Mouse (Mus musculus) stomach, embryonic 16.5 days (tissue): ENCODE results near the gene Gpr87. TPM values are rescaled to one million over a fixed set of nuclear protein-coding genes. Genes with fewer than 3 reads are reported as not detected.

Experiments used
- ATAC-seq: fragments of 200-750 bp; cut with Nextera tagmentation; 2 replicates; pipeline ENCODE4 v1.8.0; 2017; ENCODE audit warnings: moderate number of reproducible peaks, moderate TSS enrichment; ENCODE audit not compliant: insufficient read depth, low FRiP score
- H3K27ac ChIP-seq: fragments of 300-500 bp; sonication (generic); 2 replicates; pipeline ENCODE4 v1.5.1; 2014; ENCODE audit warnings: low read length
- H3K27me3 ChIP-seq: fragments of 300-500 bp; sonication (generic); 2 replicates; pipeline ENCODE4 v1.6.1; 2014; ENCODE audit warnings: low read length, control low read depth, mixed read lengths; ENCODE audit not compliant: control insufficient read depth, insufficient read depth
- H3K36me3 ChIP-seq: fragments of 300-500 bp; sonication (generic); 2 replicates; pipeline ENCODE4 v1.6.1; 2014; ENCODE audit warnings: low read length; ENCODE audit not compliant: control insufficient read depth, insufficient read depth
- H3K4me1 ChIP-seq: fragments of 300-500 bp; sonication (generic); 2 replicates; pipeline ENCODE4 v1.6.1; 2014; ENCODE audit warnings: low read length, control low read depth, mixed read lengths; ENCODE audit not compliant: control insufficient read depth, insufficient read depth
- H3K4me2 ChIP-seq: fragments of 300-500 bp; sonication (generic); 2 replicates; pipeline ENCODE4 v1.6.1; 2014; ENCODE audit warnings: low read depth, low read length, mixed read lengths
- H3K4me3 ChIP-seq: fragments of 300-500 bp; sonication (generic); replicated peaks from 2 replicates; pipeline ENCODE4 v1.5.1; 2014; ENCODE audit warnings: mild to moderate bottlenecking, low read length
- H3K9ac ChIP-seq: fragments of 300-500 bp; sonication (generic); 2 replicates; pipeline ENCODE4 v1.6.1; 2014; ENCODE audit warnings: low read length
- H3K9me3 ChIP-seq: fragments of 300-500 bp; sonication (generic); replicated peaks from 2 replicates; pipeline ENCODE4 v1.6.1; 2016; ENCODE audit warnings: low read length, control low read depth; ENCODE audit not compliant: control insufficient read depth
- WGBS: fragments of 180-500 bp; shearing (Covaris S2); extraction: QIAGEN DNeasy Blood & Tissue Kit; methylation state at CpG from one replicate; pipeline ENCODE4 v1.1.7; 2014; 5-methylcytosine and 5-hydroxymethylcytosine counted together
- polyA plus RNA-seq: library from polyadenylated mRNA; unstranded; fragments of >200 nt; fragmentation: Nextera tagmentation; extraction: Ambion mirVana; gene quantifications from 2 replicates; pipeline ENCODE4 v1.2.1, GENCODE M21; 2015

The Gpr87 gene
- polyA plus RNA-seq, 1 experiment from 2014 or later = 18.6 TPM

DNA sequence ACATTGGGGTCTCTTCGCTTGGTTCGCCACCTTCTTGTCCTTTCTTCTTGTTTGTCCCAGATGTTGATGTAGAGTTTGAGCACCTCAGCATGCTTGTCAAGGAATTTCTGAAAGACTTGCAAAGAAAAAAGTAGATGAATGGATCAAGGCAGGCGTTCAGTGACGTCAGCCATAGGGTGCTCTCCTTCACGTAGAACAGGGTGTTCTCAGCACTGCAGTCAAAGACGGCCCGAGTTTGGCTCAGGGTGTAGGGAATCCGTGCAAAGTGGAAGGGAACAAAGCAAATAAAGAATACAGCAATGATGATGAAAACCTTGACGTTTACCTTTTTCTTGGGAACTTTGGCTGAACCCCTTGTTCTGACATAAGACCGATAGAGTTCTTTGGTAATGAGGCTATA is 22.3 kb upstream of the Gpr87 start:
- no peaks in the 10 kb centered on the region for H3K9me3 ChIP-seq
- no peak overlapping the region for H3K27ac ChIP-seq
- H3K4me1 ChIP-seq = no peaks in the 10 kb centered on the region
- H3K9ac ChIP-seq = no peak overlapping the region
- H3K36me3 ChIP-seq = no peaks in the 10 kb centered on the region
- ATAC-seq = no peak
- no peak overlapping the region for H3K4me3 ChIP-seq
- H3K27me3 ChIP-seq = no peaks in the 10 kb centered on the region
- 82% methylated on average over 10 of the region's 10 CpGs for WGBS
- H3K4me2 ChIP-seq = no peak overlapping the region

- Histone ChIP-seq H3K4me1 (peaks cover 4% of the 10 kb centered on the region; the same call in 1 of the 2 replicates), H3K9ac (no peak overlapping the region), H3K27ac (no peak overlapping the region), H3K9me3 (no peaks in the 10 kb centered on the region), H3K4me3 (no peak overlapping the region), H3K4me2 (no peak overlapping the region), H3K27me3 (no peaks in the 10 kb centered on the region), H3K36me3 (no peaks in the 10 kb centered on the region)
- no peak for ATAC-seq
These were observed 17.5 kb upstream of the Gpr87 start for GRCm38 (mm10) chr3:59212404-59212803.

DNA sequence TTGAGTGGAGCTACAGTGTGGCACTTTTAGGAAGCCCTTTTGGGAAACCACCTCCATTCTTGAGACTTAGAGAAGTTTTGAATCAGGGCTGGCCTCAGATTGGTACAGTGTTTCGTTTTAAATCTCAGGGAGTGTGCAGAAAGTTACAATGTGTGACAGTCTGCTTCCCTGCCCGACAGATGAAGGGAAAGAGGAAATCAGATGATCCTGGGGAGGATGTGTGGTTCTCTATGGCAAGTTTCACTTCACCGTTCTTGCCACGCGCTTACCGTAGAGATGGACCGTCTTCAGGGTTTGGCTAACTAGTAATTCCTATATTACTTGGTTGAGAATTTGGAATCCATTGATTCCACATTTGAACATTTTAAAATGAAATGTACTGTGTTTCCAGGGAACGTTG is 16.9 kb upstream of the Gpr87 start:
- no peak for ATAC-seq
- H3K9me3 ChIP-seq = no peaks in the 10 kb centered on the region
- no peak overlapping the region for H3K4me3 ChIP-seq
- no peak overlapping the region for H3K4me2 ChIP-seq
- 88% methylated on average over 8 of the region's 8 CpGs for WGBS
- H3K27ac ChIP-seq = no peak overlapping the region
- no peaks in the 10 kb centered on the region for H3K27me3 ChIP-seq
- no peak overlapping the region for H3K9ac ChIP-seq
- H3K36me3 ChIP-seq = no peaks in the 10 kb centered on the region
- H3K4me1 ChIP-seq = peaks cover 4% of the 10 kb centered on the region; the same call in 1 of the 2 replicates

GRCm38 (mm10) chr3:59210727-59211126 is 15.8 kb upstream of the Gpr87 start, which contains the start of gene P2ry13:
TSS of gene P2ry13 (minus strand) at chr3:59210882.
- Histone ChIP-seq H3K36me3 (no peaks in the 10 kb centered on the region), H3K9ac (no peak within 1 kb of the TSS), H3K27ac (no peak within 1 kb of the TSS), H3K4me1 (peaks cover 4% of the 10 kb centered on the region; the same call in 1 of the 2 replicates), H3K4me2 (no peak within 1 kb of the TSS), H3K9me3 (no peaks in the 10 kb centered on the region), H3K27me3 (no peaks in the 10 kb centered on the region), H3K4me3 (no peak within 1 kb of the TSS)
- ATAC-seq = no peak
- WGBS = 87% methylated on average over 6 of the region's 6 CpGs

DNA sequence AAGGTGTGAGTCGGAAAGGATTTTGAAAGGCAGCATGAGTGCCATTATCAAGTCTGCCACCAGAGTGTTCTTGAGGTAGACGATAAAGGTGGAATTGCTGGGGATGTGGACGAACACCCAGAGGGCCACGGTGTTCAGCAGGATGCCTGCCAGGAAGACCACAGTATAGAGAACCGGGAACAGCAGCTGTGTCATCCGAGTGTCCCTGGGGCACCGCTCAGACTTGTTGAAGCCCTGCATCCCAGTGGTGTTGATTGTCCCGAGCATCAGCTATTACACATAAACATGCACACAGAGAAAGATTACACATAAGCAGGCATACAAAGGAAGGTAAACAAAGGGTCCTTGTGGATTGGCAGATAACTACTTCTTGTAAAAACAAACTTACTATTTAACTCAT is 15.2 kb upstream of the Gpr87 start:
- H3K36me3 ChIP-seq = no peaks in the 10 kb centered on the region
- no peaks in the 10 kb centered on the region for H3K9me3 ChIP-seq
- WGBS = 66% methylated on average over 8 of the region's 8 CpGs
- no peak overlapping the region for H3K4me2 ChIP-seq
- no peaks in the 10 kb centered on the region for H3K27me3 ChIP-seq
- ATAC-seq = no peak
- no peak overlapping the region for H3K27ac ChIP-seq
- H3K4me3 ChIP-seq = no peak overlapping the region
- peaks cover 4% of the 10 kb centered on the region; the same call in 1 of the 2 replicates for H3K4me1 ChIP-seq
- H3K9ac ChIP-seq = no peak overlapping the region

DNA sequence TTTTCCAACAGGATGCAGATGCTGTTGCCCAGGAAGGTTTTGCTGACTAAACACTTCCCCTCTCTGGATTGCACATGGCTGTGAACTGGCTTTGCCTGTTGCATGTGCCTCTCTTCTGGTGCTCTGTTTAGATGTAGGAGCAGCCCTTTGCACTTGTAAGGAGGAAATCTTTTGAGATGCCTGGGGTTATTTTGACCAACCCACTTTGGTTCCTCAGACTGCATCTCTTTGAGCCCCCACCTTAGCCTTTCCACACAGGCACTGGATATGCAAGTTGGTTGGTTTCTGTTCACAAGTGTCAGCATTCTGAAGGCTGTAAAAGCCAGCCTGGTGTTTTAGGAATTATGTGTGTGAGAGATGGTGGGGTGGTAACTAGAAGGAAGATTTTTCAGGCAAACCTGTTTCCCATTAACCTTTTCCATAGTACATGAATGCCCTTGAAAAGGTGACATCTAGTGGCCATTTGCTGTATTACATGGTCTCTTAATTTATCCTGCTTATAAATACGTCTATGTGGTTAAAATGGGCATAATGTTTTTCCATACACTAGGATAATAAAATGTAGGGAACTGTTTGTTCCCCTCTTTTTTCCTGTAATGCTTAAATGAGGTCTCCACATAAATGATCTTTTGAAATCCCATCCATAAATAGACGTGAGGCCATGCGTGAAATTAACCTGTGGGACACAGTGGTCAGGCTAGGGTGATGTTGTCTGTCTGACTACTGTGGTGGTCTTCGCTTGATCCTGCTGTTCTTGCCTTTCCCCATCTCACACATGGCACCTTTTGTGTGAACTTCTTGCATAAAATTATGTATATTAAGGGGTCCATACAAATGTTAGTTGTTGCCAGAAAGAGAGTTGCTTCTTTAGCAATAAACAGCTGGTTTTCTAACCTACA is 14.0 kb upstream of the Gpr87 start:
- Histone ChIP-seq H3K4me3 (no peak overlapping the region), H3K4me1 (peaks cover 4% of the 10 kb centered on the region; the same call in 1 of the 2 replicates), H3K36me3 (no peaks in the 10 kb centered on the region), H3K27me3 (no peaks in the 10 kb centered on the region), H3K9me3 (no peaks in the 10 kb centered on the region), H3K4me2 (no peak overlapping the region; the same call in 1 of the 2 replicates), H3K27ac (no peak overlapping the region), H3K9ac (no peak overlapping the region)
- WGBS = 73% methylated on average over 4 of the region's 4 CpGs
- 0 out of 2 replicates have a peak, but pooled peaks have one; percentile 29 for ATAC-seq

GRCm38 (mm10) chr3:59205941-59206340 is 11.0 kb upstream of the Gpr87 start:
- no peak overlapping the region for H3K4me2 ChIP-seq
- 78% methylated on average over 4 of the region's 4 CpGs for WGBS
- no peak overlapping the region for H3K9ac ChIP-seq
- ATAC-seq = no peak
- H3K36me3 ChIP-seq = no peaks in the 10 kb centered on the region
- no peaks in the 10 kb centered on the region for H3K27me3 ChIP-seq
- H3K27ac ChIP-seq = no peak overlapping the region
- no peaks in the 10 kb centered on the region for H3K9me3 ChIP-seq
- H3K4me3 ChIP-seq = no peak overlapping the region
- peaks cover 4% of the 10 kb centered on the region; the same call in 1 of the 2 replicates for H3K4me1 ChIP-seq

- WGBS = 48% methylated on average over 11 of the region's 11 CpGs
- Histone ChIP-seq H3K27ac (no peak overlapping the region), H3K4me2 (no peak overlapping the region)
These were observed 10.0 kb upstream of the Gpr87 start for GRCm38 (mm10) chr3:59204719-59205503.

More at GRCm38 (mm10) chr3:59204719-59205503, 10.0 kb upstream of the Gpr87 start:
- Histone ChIP-seq H3K36me3 (no peaks in the 10 kb centered on the region), H3K4me1 (peaks cover 4% of the 10 kb centered on the region; the same call in 1 of the 2 replicates), H3K27me3 (no peaks in the 10 kb centered on the region), H3K9me3 (no peaks in the 10 kb centered on the region), H3K4me3 (no peak overlapping the region), H3K9ac (no peak overlapping the region)
- no peak; the same call in 1 of the 2 replicates for ATAC-seq
